Mouse (Mus musculus): ENCODE results near the gene Tmc2.

DNA sequence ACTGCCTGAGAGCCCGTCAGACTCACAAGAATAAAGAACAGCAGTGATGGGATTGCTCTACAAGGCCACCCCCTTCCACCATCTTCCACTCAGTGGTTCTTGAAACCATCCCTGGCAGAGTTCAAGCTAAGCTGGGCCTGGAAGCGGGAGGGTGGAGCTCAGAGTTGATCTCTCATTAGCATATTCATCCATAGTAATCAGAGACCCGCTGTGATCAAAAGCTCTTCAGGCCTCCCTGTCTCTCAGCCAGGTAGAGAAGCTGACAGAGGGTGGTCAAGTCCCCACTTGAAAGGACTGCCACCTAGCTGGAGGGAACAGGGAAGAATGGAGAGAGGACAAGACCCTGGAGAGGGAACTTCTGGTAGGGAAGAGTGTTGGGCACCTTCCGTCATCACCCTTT, 108.0 kb downstream of the Tmc2 start:
- TF ChIP-seq CTCF (IDR thresholded peaks at IDR 0.05; ENCODE audit: low read depth) (no peak), EP300 (optimal IDR thresholded peaks at IDR 0.05) (no peak)

All from stomach, postnatal 0 days (tissue).